Mouse (Mus musculus) hindbrain, embryonic 15.5 days (tissue): ENCODE measurements around the gene Arhgap19. TPM values are rescaled to one million over a fixed set of nuclear protein-coding genes. Genes with fewer than 3 reads are reported as not detected.

Source experiments
- ATAC-seq: fragments of 200-750 bp; cut with Nextera tagmentation; 2 replicates; pipeline ENCODE4 v1.8.0; 2017; ENCODE audit warnings: low read depth, moderate number of reproducible peaks, moderate TSS enrichment; ENCODE audit not compliant: low FRiP score
- H3K27ac ChIP-seq: fragments of 300-500 bp; sonication (generic); replicated peaks from 2 replicates; pipeline ENCODE4 v1.5.1; 2015; ENCODE audit warnings: mild to moderate bottlenecking, inconsistent platforms
- H3K27me3 ChIP-seq: fragments of 300-500 bp; sonication (generic); 2 replicates; pipeline ENCODE4 v1.6.1; 2015; ENCODE audit warnings: control low read depth, inconsistent platforms
- H3K36me3 ChIP-seq: fragments of 300-500 bp; sonication (generic); 2 replicates; pipeline ENCODE4 v1.6.1; 2015; ENCODE audit warnings: control low read depth, inconsistent platforms
- H3K4me1 ChIP-seq: fragments of 300-500 bp; sonication (generic); replicated peaks from 2 replicates; pipeline ENCODE4 v1.6.1; 2015; ENCODE audit warnings: control low read depth, inconsistent platforms
- H3K4me2 ChIP-seq: fragments of 300-500 bp; sonication (generic); 2 replicates; pipeline ENCODE4 v1.6.1; 2015; ENCODE audit warnings: moderate library complexity, mild to moderate bottlenecking, inconsistent platforms
- H3K4me3 ChIP-seq: fragments of 300-500 bp; sonication (generic); 2 replicates; pipeline ENCODE4 v1.5.1; 2015; ENCODE audit warnings: mild to moderate bottlenecking, inconsistent platforms
- H3K9ac ChIP-seq: fragments of 300-500 bp; sonication (generic); 2 replicates; pipeline ENCODE4 v1.6.1; 2015; ENCODE audit warnings: inconsistent platforms
- H3K9me3 ChIP-seq: fragments of 300-500 bp; sonication (generic); 2 replicates; pipeline ENCODE4 v1.6.1; 2016; ENCODE audit warnings: control low read depth, inconsistent platforms
- WGBS: fragments of 180-500 bp; shearing (Covaris S2); methylation state at CpG from one replicate; pipeline ENCODE4 v1.1.7; 2015; 5-methylcytosine and 5-hydroxymethylcytosine counted together
- polyA plus RNA-seq: library from polyadenylated mRNA; unstranded; fragments of >200 nt; fragmentation: Nextera tagmentation; extraction: Ambion mirVana; gene quantifications from 2 replicates; pipeline ENCODE4 v1.2.1, GENCODE M21; 2015

Gene Arhgap19
- polyA plus RNA-seq, 1 experiment from 2014 or later = 5.8 TPM

- Histone ChIP-seq H3K27me3 (no peaks in the 10 kb centered on the region), H3K4me3 (no peak overlapping the region), H3K9ac (no peak overlapping the region), H3K27ac (no peak overlapping the region), H3K9me3 (no peaks in the 10 kb centered on the region), H3K36me3 (no peaks in the 10 kb centered on the region), H3K4me1 (no peaks in the 10 kb centered on the region), H3K4me2 (no peak overlapping the region)
- no peak for ATAC-seq
Observed at GRCm38 (mm10) chr19:41794017-41794416, 7.8 kb downstream of the Arhgap19 start.

GRCm38 (mm10) chr19:41792934-41793486 lies 8.8 kb downstream of the Arhgap19 start:
- Histone ChIP-seq H3K9me3 (no peaks in the 10 kb centered on the region), H3K36me3 (no peaks in the 10 kb centered on the region), H3K9ac (no peak overlapping the region), H3K27ac (no peak overlapping the region), H3K4me3 (no peak overlapping the region), H3K27me3 (no peaks in the 10 kb centered on the region), H3K4me2 (no peak overlapping the region), H3K4me1 (no peaks in the 10 kb centered on the region)
- ATAC-seq = no peak
- WGBS = 85% methylated on average over 1 of the region's 1 CpGs

GRCm38 (mm10) chr19:41791384-41791783 lies 10.5 kb downstream of the Arhgap19 start:
- WGBS = 92% methylated on average over 2 of the region's 2 CpGs
- no peaks in the 10 kb centered on the region for H3K9me3 ChIP-seq
- no peak overlapping the region for H3K27ac ChIP-seq
- no peaks in the 10 kb centered on the region for H3K27me3 ChIP-seq
- H3K4me2 ChIP-seq = no peak overlapping the region
- no peak overlapping the region for H3K9ac ChIP-seq
- no peaks in the 10 kb centered on the region for H3K4me1 ChIP-seq
- no peaks in the 10 kb centered on the region for H3K36me3 ChIP-seq
- ATAC-seq = no peak
- no peak overlapping the region for H3K4me3 ChIP-seq

GRCm38 (mm10) chr19:41789110-41789961 lies 12.5 kb downstream of the Arhgap19 start:
- H3K27ac ChIP-seq = no peak overlapping the region
- no peaks in the 10 kb centered on the region for H3K4me1 ChIP-seq
- no peak overlapping the region for H3K4me2 ChIP-seq
- H3K4me3 ChIP-seq = no peak overlapping the region
- H3K27me3 ChIP-seq = no peaks in the 10 kb centered on the region
- ATAC-seq = no peak
- 0 out of 2 replicates have a peak, but pooled peaks cover 5% of the 10 kb centered on the region for H3K36me3 ChIP-seq
- 75% methylated on average over 10 of the region's 10 CpGs for WGBS
- no peaks in the 10 kb centered on the region for H3K9me3 ChIP-seq
- no peak overlapping the region for H3K9ac ChIP-seq

GRCm38 (mm10) chr19:41786896-41787295 lies 15.0 kb downstream of the Arhgap19 start:
- no peaks in the 10 kb centered on the region for H3K27me3 ChIP-seq
- H3K9ac ChIP-seq = no peak overlapping the region
- no peak overlapping the region for H3K27ac ChIP-seq
- 0 out of 2 replicates have a peak, but pooled peaks cover 5% of the 10 kb centered on the region for H3K36me3 ChIP-seq
- no peak for ATAC-seq
- no peak overlapping the region for H3K4me2 ChIP-seq
- no peaks in the 10 kb centered on the region for H3K9me3 ChIP-seq
- WGBS = 95% methylated on average over 1 of the region's 1 CpGs
- no peak overlapping the region for H3K4me3 ChIP-seq
- H3K4me1 ChIP-seq = no peaks in the 10 kb centered on the region

GRCm38 (mm10) chr19:41777514-41777913 lies 24.3 kb downstream of the Arhgap19 start:
- H3K9me3 ChIP-seq = no peaks in the 10 kb centered on the region
- no peaks in the 10 kb centered on the region for H3K4me1 ChIP-seq
- WGBS = 92% methylated on average over 6 of the region's 6 CpGs
- ATAC-seq = no peak
- H3K27ac ChIP-seq = no peak overlapping the region
- no peak overlapping the region for H3K9ac ChIP-seq
- no peaks in the 10 kb centered on the region for H3K27me3 ChIP-seq
- no peak overlapping the region for H3K4me2 ChIP-seq
- no peaks in the 10 kb centered on the region for H3K36me3 ChIP-seq
- no peak overlapping the region for H3K4me3 ChIP-seq

- no peaks in the 10 kb centered on the region for H3K27me3 ChIP-seq
- WGBS = 90% methylated on average over 7 of the region's 7 CpGs
- ATAC-seq = no peak
Observed at GRCm38 (mm10) chr19:41768711-41769110, 33.1 kb downstream of the Arhgap19 start.

GRCm38 (mm10) chr19:41766628-41767027 lies 35.2 kb downstream of the Arhgap19 start:
- H3K27me3 ChIP-seq = no peaks in the 10 kb centered on the region
- H3K9me3 ChIP-seq = no peaks in the 10 kb centered on the region
- no peaks in the 10 kb centered on the region for H3K36me3 ChIP-seq
- H3K4me1 ChIP-seq = 0 out of 2 replicates have a peak, but pooled peaks cover 4% of the 10 kb centered on the region
- 80% methylated on average over 5 of the region's 5 CpGs for WGBS
- H3K4me3 ChIP-seq = no peak overlapping the region
- H3K4me2 ChIP-seq = no peak overlapping the region
- no peak overlapping the region for H3K27ac ChIP-seq
- ATAC-seq = no peak; the same call in 1 of the 2 replicates
- no peak overlapping the region for H3K9ac ChIP-seq

More at GRCm38 (mm10) chr19:41768711-41769110, 33.1 kb downstream of the Arhgap19 start:
- Histone ChIP-seq H3K9me3 (no peaks in the 10 kb centered on the region), H3K4me2 (no peak overlapping the region), H3K4me3 (no peak overlapping the region), H3K9ac (no peak overlapping the region), H3K36me3 (no peaks in the 10 kb centered on the region), H3K4me1 (0 out of 2 replicates have a peak, but pooled peaks cover 4% of the 10 kb centered on the region), H3K27ac (no peak overlapping the region)

- 28% methylated on average over 12 of the region's 12 CpGs for WGBS
- Histone ChIP-seq H3K9me3 (no peaks in the 10 kb centered on the region), H3K4me1 (0 out of 2 replicates have a peak, but pooled peaks cover 4% of the 10 kb centered on the region), H3K4me2 (no peak overlapping the region), H3K36me3 (no peaks in the 10 kb centered on the region), H3K27me3 (no peaks in the 10 kb centered on the region), H3K4me3 (no peak overlapping the region), H3K27ac (no peak overlapping the region), H3K9ac (no peak overlapping the region)
- ATAC-seq = peak; percentile 68; the same call in 1 of the 2 replicates
Observed at GRCm38 (mm10) chr19:41763870-41764660, 37.8 kb downstream of the Arhgap19 start.

- no peak overlapping the region for H3K27ac ChIP-seq
- H3K4me3 ChIP-seq = no peak overlapping the region
- ATAC-seq = no peak
- no peaks in the 10 kb centered on the region for H3K36me3 ChIP-seq
- WGBS = 51% methylated on average over 9 of the region's 9 CpGs
- H3K27me3 ChIP-seq = no peaks in the 10 kb centered on the region
- no peak overlapping the region for H3K4me2 ChIP-seq
- no peaks in the 10 kb centered on the region for H3K9me3 ChIP-seq
- no peak overlapping the region for H3K9ac ChIP-seq
- H3K4me1 ChIP-seq = no peaks in the 10 kb centered on the region
Observed at GRCm38 (mm10) chr19:41761529-41761928, 40.3 kb downstream of the Arhgap19 start.

- no peaks in the 10 kb centered on the region for H3K36me3 ChIP-seq
- no peaks in the 10 kb centered on the region for H3K4me1 ChIP-seq
- 79% methylated on average over 6 of the region's 6 CpGs for WGBS
- H3K4me2 ChIP-seq = no peak overlapping the region
- H3K27ac ChIP-seq = no peak overlapping the region
- H3K4me3 ChIP-seq = no peak overlapping the region
- no peaks in the 10 kb centered on the region for H3K9me3 ChIP-seq
- no peak overlapping the region for H3K9ac ChIP-seq
- H3K27me3 ChIP-seq = 0 out of 2 replicates have a peak, but pooled peaks cover 4% of the 10 kb centered on the region
- ATAC-seq = peak; percentile 18; the same call in 1 of the 2 replicates
Observed at GRCm38 (mm10) chr19:41759765-41760164, 42.1 kb downstream of the Arhgap19 start.

- no peaks in the 10 kb centered on the region for H3K9me3 ChIP-seq
- H3K9ac ChIP-seq = no peak overlapping the region
- WGBS = 83% methylated on average over 5 of the region's 5 CpGs
- no peak for ATAC-seq
- H3K36me3 ChIP-seq = no peaks in the 10 kb centered on the region
- no peak overlapping the region for H3K4me2 ChIP-seq
- 0 out of 2 replicates have a peak, but pooled peaks cover 4% of the 10 kb centered on the region for H3K27me3 ChIP-seq
- H3K4me3 ChIP-seq = no peak overlapping the region
- H3K4me1 ChIP-seq = no peaks in the 10 kb centered on the region
- no peak overlapping the region for H3K27ac ChIP-seq
Observed at GRCm38 (mm10) chr19:41759270-41759669, 42.6 kb downstream of the Arhgap19 start.
